Mouse (Mus musculus) limb, embryonic 15.5 days (tissue): ENCODE measurements around the gene Gemin8. TPM values are rescaled to one million over a fixed set of nuclear protein-coding genes. Genes with fewer than 3 reads are reported as not detected.

Experiments used
- ATAC-seq: fragments of 200-750 bp; cut with Nextera tagmentation; 2 replicates; pipeline ENCODE4 v1.8.0; 2017; ENCODE audit warnings: low read depth, moderate TSS enrichment; ENCODE audit not compliant: insufficient number of reproducible peaks, low FRiP score, low TSS enrichment
- H3K27ac ChIP-seq: fragments of 300-500 bp; sonication (generic); 2 replicates; pipeline ENCODE4 v1.5.1; 2015; ENCODE audit warnings: moderate library complexity, mild to moderate bottlenecking, inconsistent platforms
- H3K27me3 ChIP-seq: fragments of 300-500 bp; sonication (generic); 2 replicates; pipeline ENCODE4 v1.6.1; 2015; ENCODE audit warnings: inconsistent platforms
- H3K36me3 ChIP-seq: fragments of 300-500 bp; sonication (generic); 2 replicates; pipeline ENCODE4 v1.6.1; 2015; ENCODE audit warnings: inconsistent platforms
- H3K4me1 ChIP-seq: fragments of 300-500 bp; sonication (generic); 2 replicates; pipeline ENCODE4 v1.6.1; 2015; ENCODE audit warnings: inconsistent platforms
- H3K4me2 ChIP-seq: fragments of 300-500 bp; sonication (generic); 2 replicates; pipeline ENCODE4 v1.6.1; 2015; ENCODE audit warnings: mild to moderate bottlenecking, inconsistent platforms
- H3K4me3 ChIP-seq: fragments of 300-500 bp; sonication (generic); 2 replicates; pipeline ENCODE4 v1.5.1; 2015; ENCODE audit warnings: mild to moderate bottlenecking, inconsistent platforms
- H3K9ac ChIP-seq: fragments of 300-500 bp; sonication (generic); 2 replicates; pipeline ENCODE4 v1.6.1; 2015; ENCODE audit warnings: inconsistent platforms
- H3K9me3 ChIP-seq: fragments of 300-500 bp; sonication (generic); 2 replicates; pipeline ENCODE4 v1.6.1; 2016; ENCODE audit warnings: inconsistent platforms
- WGBS: fragments of 180-500 bp; shearing (Covaris S2); methylation state at CpG from one replicate; pipeline ENCODE4 v1.1.7; 2015; 5-methylcytosine and 5-hydroxymethylcytosine counted together
- polyA plus RNA-seq: library from polyadenylated mRNA; unstranded; fragments of >200 nt; fragmentation: Nextera tagmentation; extraction: Ambion mirVana; gene quantifications from 2 replicates; pipeline ENCODE4 v1.2.1, GENCODE M21; 2015

The Gemin8 gene
- polyA plus RNA-seq, 1 experiment from 2014 or later = 9.6 TPM

DNA sequence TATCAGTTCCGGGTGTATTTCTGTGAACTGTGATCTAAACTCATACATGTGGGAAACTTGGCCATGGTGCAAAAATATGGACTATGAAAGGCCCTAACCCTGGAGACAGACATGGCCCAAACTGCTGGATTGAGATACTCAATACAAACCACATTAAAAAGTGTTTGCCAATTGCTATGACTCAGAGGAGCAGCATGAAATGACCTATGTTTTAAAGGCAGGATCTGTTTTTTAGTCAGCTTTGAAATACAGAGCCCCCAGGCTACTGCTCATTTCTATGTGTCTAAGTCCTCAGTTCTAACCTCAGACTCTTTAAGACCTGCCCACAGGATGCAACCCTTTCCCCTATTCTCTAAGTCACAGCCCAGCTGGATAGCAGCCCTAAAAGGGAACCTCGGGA is 65.9 kb downstream of the Gemin8 start:
- H3K9me3 ChIP-seq = no peaks in the 10 kb centered on the region
- WGBS = 41% methylated on average over 2 of the region's 2 CpGs
- H3K4me3 ChIP-seq = no peak overlapping the region
- H3K4me2 ChIP-seq = no peak overlapping the region
- no peaks in the 10 kb centered on the region for H3K36me3 ChIP-seq
- ATAC-seq = no peak
- H3K9ac ChIP-seq = no peak overlapping the region
- peaks cover 30% of the 10 kb centered on the region for H3K27me3 ChIP-seq
- H3K4me1 ChIP-seq = 0 out of 2 replicates have a peak, but pooled peaks cover 2% of the 10 kb centered on the region
- H3K27ac ChIP-seq = no peak overlapping the region

GRCm38 (mm10) chrX:166238831-166239460 is 68.7 kb downstream of the Gemin8 start, which contains the start of gene Gpm6b:
Gene Gpm6b, plus strand, starts transcription at chrX:166238911.
- Histone ChIP-seq H3K4me2 (peak within 1 kb of the TSS; percentile 88), H3K4me1 (0 out of 2 replicates have a peak, but pooled peaks cover 2% of the 10 kb centered on the region), H3K27ac (no peak within 1 kb of the TSS), H3K36me3 (no peaks in the 10 kb centered on the region), H3K4me3 (peak within 1 kb of the TSS; percentile 51), H3K9ac (peak within 1 kb of the TSS; percentile 39), H3K9me3 (no peaks in the 10 kb centered on the region), H3K27me3 (peaks cover 30% of the 10 kb centered on the region)
- ATAC-seq = peak; percentile 87
- WGBS = 31% methylated on average over 60 of the region's 63 CpGs

DNA sequence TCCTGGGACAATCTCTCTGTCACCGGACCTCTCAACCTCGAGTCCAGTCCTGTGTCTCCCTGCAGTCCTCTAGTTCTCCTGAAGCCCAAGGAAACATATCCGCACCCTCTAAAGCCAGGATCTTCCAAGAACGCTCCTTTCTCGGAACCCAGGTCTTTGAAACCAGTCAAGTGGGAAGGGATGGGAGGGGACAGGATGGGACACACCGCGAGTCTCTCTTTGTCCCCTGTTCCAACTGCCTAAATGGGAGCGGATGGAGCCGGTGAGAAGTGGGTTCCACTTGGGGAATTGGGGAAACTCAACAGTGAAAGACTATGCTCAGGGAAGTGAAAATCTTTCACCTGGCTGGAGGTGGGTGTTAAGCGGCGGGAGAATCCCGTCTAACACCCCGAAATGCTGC is 69.3 kb downstream of the Gemin8 start:
- 29% methylated on average over 13 of the region's 13 CpGs for WGBS
- no peak for ATAC-seq
- 0 out of 2 replicates have a peak, but pooled peaks cover 2% of the 10 kb centered on the region for H3K4me1 ChIP-seq
- no peak overlapping the region for H3K27ac ChIP-seq
- H3K9ac ChIP-seq = peak overlapping the region; percentile 39
- H3K27me3 ChIP-seq = peaks cover 31% of the 10 kb centered on the region
- no peaks in the 10 kb centered on the region for H3K36me3 ChIP-seq
- peak overlapping the region; percentile 51 for H3K4me3 ChIP-seq
- no peaks in the 10 kb centered on the region for H3K9me3 ChIP-seq
- peak overlapping the region; percentile 88 for H3K4me2 ChIP-seq

Other genes with a start within 250 kb of the Gemin8 start
- gene Gpm6b, start 68.5 kb downstream of the Gemin8 start, polyA plus RNA-seq = 23.4 and 25.0 TPM in 2 replicates